17 mouse cellular contexts compared by ENCODE assay signal in genomic region chr11:4297753-4298152, GRCm38 (mm10). TPM values are rescaled to one million over a fixed set of nuclear protein-coding genes. Genes with fewer than 3 reads are reported as not detected.
DNase-seq lines count a peak whose midpoint lies in the region; ATAC-seq and TF ChIP-seq lines count a peak whose summit lies in the region.
"Had no signal": no experiment of that assay in that cellular context is flagged by ENCODE, and none has a peak within 500 bp of the region (broad histone marks: within the 10 kb centered on the region; RNA-seq: fewer than 3 reads in every experiment).

No protein-coding gene starts in this region.

- peaks cover 85% of the 10 kb centered on the region for H3K4me1 ChIP-seq in heart, embryonic 13.5 days
- peaks cover 74% of the 10 kb centered on the region for H3K4me1 ChIP-seq in heart, embryonic 12.5 days (replicated peaks)
- peaks cover 35% of the 10 kb centered on the region for H3K4me1 ChIP-seq in lung, embryonic 16.5 days (replicated peaks; ENCODE audit: control insufficient read depth, insufficient read depth, low read length)
- peaks cover 12 to 38% of the 10 kb centered on the region in 2 experiments for H3K4me1 ChIP-seq in MEL (ENCODE audit: control insufficient read depth in 1 of 2, insufficient read depth in 2 of 2, low read length in 2 of 2)
- peaks cover 33% of the 10 kb centered on the region for H3K4me1 ChIP-seq in hindbrain, embryonic 12.5 days
- peaks cover 11% of the 10 kb centered on the region for H3K4me1 ChIP-seq in midbrain, embryonic 13.5 days (replicated peaks)
- H3K4me1 ChIP-seq: midbrain, embryonic 15.5 days had no signal

- no peak overlapping the region for H3K4me3 ChIP-seq in heart, embryonic 13.5 days
- H3K4me3 ChIP-seq in heart, embryonic 12.5 days, result no peak overlapping the region
- H3K4me3 ChIP-seq in lung, embryonic 16.5 days (ENCODE audit: low read length), result no peak overlapping the region
- no peak overlapping the region for H3K4me3 ChIP-seq in MEL (ENCODE audit: control insufficient read depth in 1 of 2, insufficient read depth in 1 of 2, low read depth in 2 of 2, low read length in 2 of 2)
- H3K4me3 ChIP-seq in hindbrain, embryonic 12.5 days, result no peak overlapping the region
- no peak overlapping the region for H3K4me3 ChIP-seq in midbrain, embryonic 13.5 days (replicated peaks)
- H3K4me3 ChIP-seq: gastrocnemius, adult 2 months; liver, embryonic 15.5 days; midbrain, embryonic 15.5 days had no signal

- no peaks in the 10 kb centered on the region for H3K9me3 ChIP-seq in heart, embryonic 13.5 days
- no peaks in the 10 kb centered on the region for H3K9me3 ChIP-seq in heart, embryonic 12.5 days (replicated peaks)
- H3K9me3 ChIP-seq in lung, embryonic 16.5 days (ENCODE audit: control insufficient read depth, low read length), result no peaks in the 10 kb centered on the region
- H3K9me3 ChIP-seq in MEL (replicated peaks; ENCODE audit: insufficient read depth, low read length), result no peaks in the 10 kb centered on the region
- H3K9me3 ChIP-seq in hindbrain, embryonic 12.5 days (replicated peaks), result no peaks in the 10 kb centered on the region
- no peaks in the 10 kb centered on the region for H3K9me3 ChIP-seq in midbrain, embryonic 13.5 days
- H3K9me3 ChIP-seq: liver, embryonic 15.5 days; midbrain, embryonic 15.5 days had no signal

- no peak for TF ChIP-seq RAD21 in MEL (IDR thresholded peaks at IDR 0.05; ENCODE audit: low read depth, low read length)

- no peak overlapping the region for H3K4me2 ChIP-seq in heart, embryonic 13.5 days
- H3K4me2 ChIP-seq in heart, embryonic 12.5 days, result no peak overlapping the region
- no peak overlapping the region for H3K4me2 ChIP-seq in lung, embryonic 16.5 days (ENCODE audit: low read depth, low read length)
- H3K4me2 ChIP-seq in hindbrain, embryonic 12.5 days (replicated peaks), result no peak overlapping the region
- no peak overlapping the region for H3K4me2 ChIP-seq in midbrain, embryonic 13.5 days (replicated peaks)
- H3K4me2 ChIP-seq: liver, embryonic 15.5 days; midbrain, embryonic 15.5 days had no signal

- peak; percentile 27 to 51; a peak in 2 of 4 replicates for TF ChIP-seq EP300 in MEL (IDR thresholded peaks at IDR 0.05; ENCODE audit: low read depth in 1 of 2, low read length in 2 of 2)

- DNase-seq in lung, postnatal 25 days (ENCODE audit: low spot score), result no peak
- DNase-seq in MEL (ENCODE audit: low read depth, low spot score), result peak; percentile 75
- DNase-seq: cerebellum, adult 2 months; gastrocnemius, adult 2 months; thymus, postnatal 14 days had no signal

- 41% methylated on average over 3 of the region's 3 CpGs for WGBS in heart, embryonic 13.5 days
- whole genome bisulfite sequencing in heart, embryonic 12.5 days, result 39% methylated on average over 3 of the region's 3 CpGs
- WGBS in lung, embryonic 16.5 days, result 35% methylated on average over 3 of the region's 3 CpGs
- 68% methylated on average over 3 of the region's 3 CpGs for WGBS in hindbrain, embryonic 12.5 days
- 79% methylated on average over 3 of the region's 3 CpGs for WGBS in midbrain, embryonic 13.5 days

- no peaks in the 10 kb centered on the region for H3K79me2 ChIP-seq in MEL (ENCODE audit: control insufficient read depth, insufficient read depth, low read length, poor library complexity)

- no peak overlapping the region for H3K9ac ChIP-seq in heart, embryonic 13.5 days
- H3K9ac ChIP-seq in heart, embryonic 12.5 days, result no peak overlapping the region
- no peak overlapping the region for H3K9ac ChIP-seq in lung, embryonic 16.5 days (ENCODE audit: low read length)
- no peak overlapping the region for H3K9ac ChIP-seq in MEL (ENCODE audit: control insufficient read depth, low read depth, low read length, poor library complexity, severe bottlenecking)
- H3K9ac ChIP-seq in hindbrain, embryonic 12.5 days, result no peak overlapping the region
- no peak overlapping the region for H3K9ac ChIP-seq in midbrain, embryonic 13.5 days (replicated peaks)
- H3K9ac ChIP-seq: liver, embryonic 15.5 days; midbrain, embryonic 15.5 days had no signal

- ATAC-seq in heart, embryonic 13.5 days (ENCODE audit: extremely low read depth, insufficient number of reproducible peaks, low FRiP score, low TSS enrichment), result no peak
- no peak for ATAC-seq in heart, embryonic 12.5 days (ENCODE audit: insufficient number of reproducible peaks, low FRiP score)
- ATAC-seq in lung, embryonic 16.5 days (ENCODE audit: low read depth), result peak; percentile 90
- ATAC-seq in megakaryocyte progenitor cell, adult 5-6 weeks (replicated peaks; ENCODE audit: poor library complexity), result 0 out of 2 replicates have a peak, but pooled peaks have one; percentile 26
- ATAC-seq in hindbrain, embryonic 12.5 days (ENCODE audit: low FRiP score), result no peak
- no peak for ATAC-seq in midbrain, embryonic 13.5 days
- ATAC-seq: forebrain, embryonic 16.5 days; hindbrain, postnatal 0 days; midbrain, embryonic 15.5 days had no signal

- no peak for TF ChIP-seq CTCF in MEL (IDR thresholded peaks at IDR 0.05 in 2 of 3, conservative IDR thresholded peaks at IDR 0.05 in 1 of 3; ENCODE audit: control insufficient read depth in 1 of 3, insufficient read depth in 1 of 3, low read depth in 2 of 3, low read length in 3 of 3, poor library complexity in 1 of 3, severe bottlenecking in 1 of 3)

- 0 out of 2 replicates have a peak overlapping the region, but pooled peaks have one; percentile 76 for H3K27ac ChIP-seq in heart, embryonic 13.5 days (replicated peaks)
- no peak overlapping the region for H3K27ac ChIP-seq in heart, embryonic 12.5 days (ENCODE audit: poor library complexity, severe bottlenecking)
- H3K27ac ChIP-seq in lung, embryonic 16.5 days (ENCODE audit: low read length), result no peak overlapping the region
- H3K27ac ChIP-seq in MEL (ENCODE audit: control insufficient read depth, low read depth, low read length), result no peak overlapping the region
- H3K27ac ChIP-seq in hindbrain, embryonic 12.5 days, result no peak overlapping the region
- no peak overlapping the region for H3K27ac ChIP-seq in midbrain, embryonic 13.5 days
- H3K27ac ChIP-seq: hindbrain, postnatal 0 days; liver, embryonic 15.5 days; midbrain, embryonic 15.5 days had no signal

- H3K27me3 ChIP-seq in heart, embryonic 13.5 days (replicated peaks), result peaks cover 7% of the 10 kb centered on the region
- peaks cover 5% of the 10 kb centered on the region; the same call in 1 of the 2 replicates for H3K27me3 ChIP-seq in heart, embryonic 12.5 days (replicated peaks)
- peaks cover 6% of the 10 kb centered on the region; the same call in 1 of the 2 replicates for H3K27me3 ChIP-seq in lung, embryonic 16.5 days (ENCODE audit: control insufficient read depth, insufficient read depth, low read depth, low read length)
- H3K27me3 ChIP-seq in MEL (ENCODE audit: control insufficient read depth in 1 of 2, insufficient read depth in 2 of 2, low read length in 2 of 2), result no peaks in the 10 kb centered on the region
- H3K27me3 ChIP-seq in hindbrain, embryonic 12.5 days, result no peaks in the 10 kb centered on the region
- 0 out of 2 replicates have a peak, but pooled peaks cover under 1% of the 10 kb centered on the region for H3K27me3 ChIP-seq in midbrain, embryonic 13.5 days
- H3K27me3 ChIP-seq: midbrain, embryonic 15.5 days had no signal

- no peaks in the 10 kb centered on the region for H3K36me3 ChIP-seq in heart, embryonic 13.5 days
- H3K36me3 ChIP-seq in heart, embryonic 12.5 days, result no peaks in the 10 kb centered on the region
- H3K36me3 ChIP-seq in lung, embryonic 16.5 days (ENCODE audit: control insufficient read depth, insufficient read depth, low read length), result no peaks in the 10 kb centered on the region
- peaks cover 0 to 14% of the 10 kb centered on the region in 2 experiments; a peak in 2 of 4 replicates for H3K36me3 ChIP-seq in MEL (ENCODE audit: control insufficient read depth in 1 of 2, insufficient read depth in 2 of 2, low read length in 2 of 2)
- H3K36me3 ChIP-seq in hindbrain, embryonic 12.5 days, result no peaks in the 10 kb centered on the region
- no peaks in the 10 kb centered on the region for H3K36me3 ChIP-seq in midbrain, embryonic 13.5 days
- H3K36me3 ChIP-seq: liver, embryonic 15.5 days; midbrain, embryonic 15.5 days had no signal

- TF ChIP-seq POLR2A in MEL (IDR thresholded peaks at IDR 0.05; ENCODE audit: control insufficient read depth in 1 of 2, insufficient read depth in 1 of 2, low read depth in 1 of 2, low read length in 2 of 2, poor library complexity in 1 of 2), result no peak

TF ChIP-seq in MEL, 35 proteins besides CTCF, POLR2A, EP300 and RAD21 (continues in another document):
- TF ChIP-seq TBP (IDR thresholded peaks at IDR 0.05; ENCODE audit: low read depth, low read length) (no peak), CHD1 (IDR thresholded peaks at IDR 0.05; ENCODE audit: low read depth, low read length) (no peak), TCF12 (IDR thresholded peaks at IDR 0.05; ENCODE audit: low read depth, low read length) (peak; percentile 32; the same call in 1 of the 2 replicates), GATA1 (IDR thresholded peaks at IDR 0.05; ENCODE audit: low read depth, low read length) (peak; percentile 82), ZMIZ1 (IDR thresholded peaks at IDR 0.05; ENCODE audit: low read depth, low read length) (no peak), MAZ (IDR thresholded peaks at IDR 0.05; ENCODE audit: low read depth, low read length) (no peak), JUND (IDR thresholded peaks at IDR 0.05; ENCODE audit: low read depth, low read length) (peak; percentile 60; the same call in 1 of the 2 replicates), KAT2A (conservative IDR thresholded peaks at IDR 0.05; ENCODE audit: low read depth, low read length) (no peak), POLR2AphosphoS2 (IDR thresholded peaks at IDR 0.05; ENCODE audit: low read length) (no peak), MXI1 (IDR thresholded peaks at IDR 0.05; ENCODE audit: low read depth, low read length) (no peak), MAFK (IDR thresholded peaks at IDR 0.05; ENCODE audit: borderline replicate concordance, low read depth, low read length) (no peak), UBTF (IDR thresholded peaks at IDR 0.05; ENCODE audit: borderline replicate concordance, insufficient read depth, low read depth, low read length) (no peak), RCOR1 (IDR thresholded peaks at IDR 0.05; ENCODE audit: low read depth, low read length) (no peak)

RNA-seq across cellular contexts. Expression of gene Lif, which starts 40.4 kb away (rescaled TPM):
- polyA plus RNA-seq in heart, embryonic 13.5 days (2015; fragmentation: Nextera tagmentation; extraction: Ambion mirVana), result 0.10 and 0.56 TPM in 2 replicates
- 0.24 and 0.63 TPM in 2 replicates for polyA plus RNA-seq in heart, embryonic 12.5 days (2016; fragmentation: Nextera tagmentation; extraction: Ambion mirVana)
- polyA plus RNA-seq in lung, embryonic 16.5 days (2015; fragmentation: Nextera tagmentation; extraction: Ambion mirVana), result 0.44 and 0.68 TPM in 2 replicates
- 0.10 and 0.27 TPM in 2 replicates for total RNA-seq in MEL (2012; rRNA removed)
- under 1 TPM in 1 of 2 experiments, not detected in 1; 0.31 TPM for polyA plus RNA-seq in MEL (2012; ENCODE audit: insufficient read depth in 1 of 2, insufficient read length in 2 of 2, low read depth in 1 of 2, low replicate concordance in 2 of 2, missing spikeins in 1 of 2)
- 0.12 and 1.4 TPM in 2 replicates for total RNA-seq in megakaryocyte progenitor cell, adult 5-6 weeks (2015)
- 0.20 and 0.37 TPM in 2 replicates for total RNA-seq in megakaryocyte progenitor cell, adult 5-6 weeks (2017)
- not detected in 2 replicates for polyA plus RNA-seq in hindbrain, embryonic 12.5 days (2016; fragmentation: Nextera tagmentation; extraction: Ambion mirVana)
- 0.19 TPM in 1 of 2 replicates, not detected in the other for polyA plus RNA-seq in midbrain, embryonic 13.5 days (2015; fragmentation: Nextera tagmentation; extraction: Ambion mirVana)
- polyA plus RNA-seq: kidney, embryonic 14.5 days; liver, embryonic 15.5 days; midbrain, embryonic 15.5 days; neural tube, embryonic 11.5 days had no signal

Comparison
In these comparisons a context has a peak if more than half of its experiments do, and no peak if none do; other contexts are left out.
1. ATAC-seq: peak in lung, embryonic 16.5 days (single experiment) and megakaryocyte progenitor cell, adult 5-6 weeks (single experiment); none in heart, embryonic 13.5 days (single experiment), heart, embryonic 12.5 days (single experiment), hindbrain, embryonic 12.5 days (single experiment) and midbrain, embryonic 13.5 days (single experiment).